Mouse (Mus musculus) cerebellum, adult 8-10 months (tissue): ENCODE measurements around the gene Pycr1.
"Not testable (repeated sequence)": the region's sequence is repeated elsewhere in the genome, so short reads cannot be mapped to it uniquely, and the experiment has no call there.

Experiments
- DNase-seq: peaks from one replicate; pipeline ENCODE4 v3.0.0; 2022

The Pycr1 gene

DNA sequence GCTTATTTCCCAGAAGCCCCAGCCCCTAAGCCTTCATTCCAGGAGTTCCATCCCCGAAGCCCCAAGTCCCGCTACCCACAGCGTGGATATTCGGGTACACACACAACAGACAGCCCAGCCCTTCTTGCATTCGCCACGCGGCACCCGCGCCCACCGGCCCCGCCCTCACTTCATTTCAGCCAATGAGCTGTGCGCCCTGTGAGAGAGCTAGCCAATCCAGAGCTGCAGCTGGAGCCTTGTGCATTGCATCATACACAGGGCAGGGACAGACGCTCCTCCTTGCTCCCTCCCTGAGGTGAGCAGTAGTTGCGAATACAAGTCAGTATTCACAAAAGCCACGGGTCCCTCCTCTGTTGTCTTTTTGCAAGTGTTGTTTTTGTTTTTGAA is at the start of gene Pycr1:
Gene Pycr1 (minus strand): TSS at position 169 of the 387 bp plus-strand sequence.
- DNase-seq: peak; percentile 89

DNA sequence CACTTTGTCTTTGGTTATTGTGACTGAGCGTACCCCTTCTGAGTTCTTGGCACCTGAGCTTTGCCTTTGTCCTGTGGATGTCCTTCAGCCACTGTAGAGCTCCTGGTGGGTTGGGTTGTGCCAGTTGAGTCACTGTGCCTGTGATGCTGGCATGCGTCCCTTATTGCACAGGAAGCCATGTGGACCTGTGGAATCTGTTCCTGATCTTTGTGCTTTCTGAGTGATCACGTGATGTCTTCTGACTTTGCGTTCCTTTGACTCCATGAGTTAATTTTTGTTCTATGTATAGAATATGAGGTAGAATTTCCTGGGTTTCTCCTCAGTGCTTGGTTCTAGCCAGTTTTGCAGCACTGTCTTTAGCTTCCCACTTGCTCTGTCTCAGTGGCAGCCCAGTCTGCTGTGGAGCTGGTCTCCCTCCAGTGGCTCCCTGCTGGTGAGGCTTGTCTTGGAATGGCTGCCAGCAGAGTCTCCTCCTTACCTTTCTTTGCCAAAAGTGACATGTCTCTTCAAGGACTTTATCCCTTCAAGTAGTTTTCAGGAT is 49.0 kb upstream of the Pycr1 start:
- DNase-seq: no peak

- DNase-seq: no peak
These were observed 45.8 kb upstream of the Pycr1 start for GRCm38 (mm10) chr11:120689365-120689764.

DNA sequence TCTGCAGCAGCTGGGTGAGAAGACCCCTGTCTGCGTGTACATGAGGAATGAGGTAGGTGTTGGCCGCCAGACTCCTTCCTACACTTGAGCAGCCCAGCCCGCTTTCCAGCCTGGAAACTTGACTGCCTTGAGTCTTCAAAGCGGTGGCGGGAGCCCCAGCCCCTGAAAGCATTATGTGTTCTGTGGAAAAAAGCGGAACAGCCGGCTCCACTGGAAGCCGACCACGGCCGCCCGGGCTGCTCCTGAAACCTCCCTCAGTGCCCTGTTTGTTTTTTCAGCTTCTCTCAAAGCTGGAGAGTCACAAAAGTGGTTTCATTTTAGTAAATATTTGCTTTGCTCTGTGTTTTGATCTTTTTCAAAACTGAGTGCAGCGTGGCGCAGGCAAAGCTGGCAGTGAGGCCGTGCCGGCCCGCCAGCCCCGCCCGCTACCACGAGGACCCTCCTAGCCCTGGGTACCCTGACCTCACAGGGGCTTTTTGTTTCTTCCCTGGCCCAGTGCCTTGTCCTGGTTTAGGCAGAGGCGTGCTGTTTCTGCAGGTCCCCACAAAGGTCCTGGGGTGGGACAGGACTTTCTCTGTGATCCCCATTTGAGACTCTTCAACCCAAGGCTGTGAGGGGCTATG is 43.2 kb upstream of the Pycr1 start:
- DNase-seq: no peak

DNA sequence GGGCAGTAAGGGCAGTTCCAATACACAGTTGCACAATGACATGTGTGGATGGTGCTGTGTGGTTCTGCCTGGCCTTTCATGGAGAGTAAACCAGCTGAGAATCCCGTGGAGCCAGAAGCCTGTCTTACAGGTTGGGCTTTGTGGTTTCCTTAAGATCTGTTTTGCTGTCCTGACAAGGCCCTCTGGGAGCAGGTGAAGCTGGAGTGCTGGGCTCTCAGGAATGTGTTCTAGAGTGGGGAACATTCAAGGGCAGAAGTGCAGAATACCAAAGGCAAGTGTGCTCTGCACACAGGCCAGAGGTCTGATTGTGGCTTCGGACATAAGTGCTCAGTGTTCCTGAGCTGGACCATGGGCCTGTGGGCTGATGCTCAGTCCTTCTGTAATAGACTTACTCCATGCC is 41.1 kb upstream of the Pycr1 start:
- DNase-seq: no peak

DNA sequence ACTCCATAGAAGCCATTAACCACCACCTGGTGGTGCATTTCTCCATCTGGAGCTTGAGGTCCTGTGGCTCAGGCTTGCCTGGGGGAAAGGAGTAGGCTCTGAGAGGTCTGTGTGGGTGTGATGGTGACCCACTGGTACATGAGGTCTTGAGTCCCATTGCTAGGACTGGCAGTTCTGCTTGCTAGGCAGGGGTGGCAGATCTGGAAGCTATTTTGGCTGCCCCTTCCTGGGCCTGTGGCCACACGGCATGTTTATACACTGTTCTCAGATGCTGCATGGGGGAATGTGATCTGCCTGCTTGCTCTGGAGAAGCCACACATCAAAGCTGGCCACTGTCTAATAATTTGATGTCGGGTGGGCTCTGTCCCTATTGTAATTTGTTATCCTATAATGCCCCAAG is 40.5 kb upstream of the Pycr1 start:
- DNase-seq: no peak

- no peak for DNase-seq
These were observed 40.0 kb upstream of the Pycr1 start for GRCm38 (mm10) chr11:120683536-120683935.

GRCm38 (mm10) chr11:120682683-120683082 is 39.1 kb upstream of the Pycr1 start:
- DNase-seq: no peak

GRCm38 (mm10) chr11:120679909-120680308 is 36.3 kb upstream of the Pycr1 start:
- DNase-seq: no peak

DNA sequence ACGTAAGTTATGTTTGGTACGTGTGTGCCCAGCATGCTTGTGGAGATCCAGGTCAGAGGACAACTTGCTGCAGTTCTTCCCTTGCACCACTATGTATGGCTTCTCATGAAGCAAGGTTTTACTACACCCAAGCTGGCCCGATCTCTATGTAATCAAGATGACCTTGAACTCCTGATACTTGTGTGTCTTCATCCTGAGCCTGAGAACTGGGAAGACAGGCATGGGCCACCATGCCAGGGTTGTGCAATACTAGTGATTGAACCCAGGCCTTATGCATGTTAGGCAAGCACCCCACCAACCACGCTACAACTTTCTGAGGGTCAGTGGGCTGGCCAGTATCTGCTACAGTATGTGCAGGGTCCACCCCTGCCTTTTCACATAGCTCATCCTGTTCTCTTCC is 33.4 kb upstream of the Pycr1 start:
- DNase-seq: no peak

DNA sequence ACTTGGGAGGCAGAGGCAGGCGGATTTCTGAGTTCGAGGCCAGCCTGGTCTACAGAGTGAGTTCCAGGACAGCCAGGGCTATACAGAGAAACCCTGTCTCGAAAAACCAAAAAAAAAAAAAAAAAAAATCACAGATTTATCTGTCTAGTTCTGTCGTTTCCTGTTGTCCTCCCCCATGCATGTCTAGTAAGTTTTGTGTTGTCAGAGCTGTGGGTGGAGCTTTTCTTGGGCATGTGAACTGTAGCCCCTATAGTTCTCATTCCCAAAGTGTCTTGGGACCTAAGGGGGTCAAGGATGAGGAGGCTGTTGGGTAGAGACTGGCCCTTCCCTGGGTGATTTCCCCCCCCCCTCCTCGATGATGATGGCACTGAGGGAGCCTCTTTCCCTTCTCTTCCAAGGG is 32.3 kb upstream of the Pycr1 start:
- not testable (repeated sequence) for DNase-seq

- DNase-seq: no peak
These were observed 30.1 kb upstream of the Pycr1 start for GRCm38 (mm10) chr11:120673594-120674122.

GRCm38 (mm10) chr11:120672687-120673593 is 29.4 kb upstream of the Pycr1 start, which contains the start of gene Aspscr1:
Aspscr1 (plus strand) TSS chr11:120672973.
- DNase-seq: peak; percentile 90

- DNase-seq: no peak
These were observed 23.0 kb upstream of the Pycr1 start for GRCm38 (mm10) chr11:120666617-120667016.

DNA sequence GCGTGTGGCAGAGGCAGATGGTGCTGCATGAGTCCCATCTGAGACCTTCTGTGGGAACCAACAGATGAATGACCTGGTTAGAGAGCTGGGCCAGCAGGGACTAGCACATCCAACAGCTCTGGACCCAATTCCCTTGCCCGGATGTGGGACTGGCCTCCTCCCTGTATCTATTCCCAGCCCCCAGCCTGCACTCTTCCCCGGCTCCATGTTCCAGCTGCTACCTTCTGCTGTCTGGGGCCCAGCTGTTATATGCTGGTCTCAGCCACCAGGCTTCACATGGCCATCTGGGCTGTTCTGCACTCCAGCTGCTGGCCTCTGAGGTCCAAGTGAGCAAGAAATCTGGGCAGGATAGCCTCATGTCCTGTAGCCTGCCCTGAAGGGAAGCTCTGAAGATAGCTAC is 21.8 kb upstream of the Pycr1 start:
- no peak for DNase-seq

DNA sequence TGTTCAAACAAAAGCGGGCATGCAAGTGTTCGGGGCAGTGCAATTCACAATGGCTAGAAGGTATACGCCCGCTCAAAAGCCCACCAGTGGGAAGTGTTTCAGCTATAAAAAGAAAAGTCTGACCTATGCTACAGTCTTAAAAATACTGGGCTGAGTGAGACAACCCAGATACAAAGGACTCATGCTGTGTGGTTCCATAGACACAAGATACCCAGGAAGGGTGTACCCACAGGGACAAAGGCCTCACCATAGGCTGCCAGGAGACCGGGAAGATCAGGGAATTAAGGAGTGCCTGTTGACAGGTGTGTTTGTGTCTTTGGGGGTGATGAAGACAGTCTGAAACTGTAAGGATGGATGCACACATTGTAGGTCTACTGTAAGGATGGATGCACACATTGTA is 20.1 kb upstream of the Pycr1 start:
- no peak for DNase-seq

GRCm38 (mm10) chr11:120662759-120663158 is 19.2 kb upstream of the Pycr1 start:
- no peak for DNase-seq

DNA sequence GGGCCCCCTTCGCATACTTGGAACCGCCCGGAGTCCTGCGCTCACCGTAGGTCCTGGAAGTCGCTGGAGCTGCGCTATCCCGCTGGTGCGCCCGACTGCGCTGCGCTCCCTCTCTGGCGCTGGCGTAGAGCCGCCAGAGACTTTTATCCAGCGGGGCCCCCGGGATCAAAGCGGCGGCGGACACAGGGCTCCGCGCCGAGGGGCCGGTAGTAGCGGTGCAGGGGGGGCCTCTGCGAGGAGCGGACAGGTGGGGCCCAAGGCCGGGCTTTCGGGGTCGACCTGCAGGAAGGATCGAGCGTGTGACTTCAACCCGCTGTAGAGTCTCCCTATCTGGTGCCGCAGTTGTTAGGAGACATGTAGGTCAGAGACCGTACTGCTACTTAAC is 17.5 kb upstream of the Pycr1 start, which contains the start of gene Notum:
Gene Notum (minus strand): TSS at position 100 of the 385 bp plus-strand sequence.
- DNase-seq: no peak

DNA sequence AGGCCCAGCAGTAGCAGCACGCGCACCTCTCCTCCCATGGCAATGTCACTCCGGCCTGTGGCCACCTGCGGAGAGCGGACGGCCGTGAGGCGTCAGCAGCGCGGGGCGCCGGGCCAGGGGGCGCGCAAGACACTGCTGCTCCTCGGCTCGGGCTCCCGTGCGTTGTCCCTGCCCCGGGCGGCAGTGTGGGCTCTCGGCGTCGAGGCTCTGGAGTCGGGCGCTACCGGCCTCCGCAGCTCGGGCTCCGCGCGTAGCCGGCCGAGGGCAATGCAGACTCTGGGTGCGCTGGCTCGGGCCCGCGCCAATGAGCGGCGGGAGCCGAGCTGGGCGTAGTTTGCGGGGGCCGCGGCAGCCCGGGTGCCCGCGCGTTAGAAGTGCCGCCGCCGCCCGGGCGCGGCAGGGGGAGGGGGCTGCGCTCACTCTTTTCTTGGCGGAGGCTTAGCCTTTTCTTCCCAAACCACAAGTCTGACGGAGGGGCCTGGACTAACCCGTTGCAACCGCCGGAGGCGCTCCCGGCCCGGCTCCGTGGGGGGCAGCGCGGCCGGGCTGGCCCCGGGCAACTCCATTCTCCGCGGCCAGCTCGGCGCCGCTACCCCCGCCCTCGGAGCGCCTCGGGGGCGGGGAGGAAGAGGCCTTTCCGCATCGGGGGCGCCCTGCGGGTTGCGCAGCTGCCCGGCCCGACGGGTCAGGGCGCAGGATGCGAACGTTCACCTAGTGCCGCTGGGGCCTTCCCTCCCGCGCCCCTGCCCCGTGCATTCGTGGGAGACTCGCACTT is 16.9 kb upstream of the Pycr1 start:
- no peak for DNase-seq

- DNase-seq: no peak
These were observed 16.1 kb upstream of the Pycr1 start for GRCm38 (mm10) chr11:120659509-120660300.

DNA sequence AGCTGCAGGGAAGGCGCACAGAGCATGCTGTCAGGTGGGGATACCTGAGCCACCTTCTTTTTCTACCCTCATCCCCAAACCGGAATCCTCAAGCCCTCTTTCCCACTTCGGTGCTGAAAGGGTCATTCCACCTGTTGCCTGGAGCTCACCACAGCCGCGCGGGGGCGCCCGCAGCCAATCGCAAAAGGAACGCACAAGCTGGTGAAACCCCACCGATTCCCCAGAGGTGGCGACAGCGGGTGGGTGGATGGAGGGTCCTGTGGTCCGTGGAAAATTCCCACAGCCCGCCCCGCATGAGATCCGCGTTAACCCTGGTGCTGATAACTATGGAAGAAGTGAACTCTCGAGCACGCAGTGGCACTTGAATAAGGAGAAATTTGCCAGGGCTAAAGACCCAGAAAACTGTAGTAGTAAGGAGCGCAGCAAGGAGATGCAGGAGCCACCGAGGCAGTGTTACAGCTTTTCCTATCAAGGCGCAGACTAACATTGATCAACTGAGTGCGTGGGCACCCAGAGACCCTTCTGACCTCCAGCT is 15.4 kb upstream of the Pycr1 start:
- DNase-seq: peak; percentile 60

DNA sequence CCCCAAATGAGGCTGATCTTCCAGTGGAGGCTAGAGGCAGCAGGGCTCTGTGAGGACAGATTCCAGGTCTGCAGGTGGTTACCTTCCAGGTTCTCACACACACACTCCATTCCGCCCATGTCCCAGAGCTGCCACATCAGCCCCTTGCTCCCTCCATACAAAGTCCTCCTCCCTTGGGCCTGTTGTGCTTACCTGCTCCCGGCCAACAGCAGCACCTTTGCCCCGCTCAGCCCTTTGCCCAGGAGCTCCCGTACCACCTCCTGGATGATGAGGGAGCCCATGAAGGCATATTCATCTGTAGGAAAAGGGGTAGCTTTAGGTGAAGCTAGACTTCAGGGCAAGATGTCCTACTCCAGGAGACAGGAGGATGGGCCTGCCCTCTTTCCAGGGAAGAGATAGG is 13.7 kb upstream of the Pycr1 start:
- DNase-seq: no peak
